Mouse (Mus musculus): ENCODE measurements around the gene Slc24a1.
A peak's percentile ranks its signal among the peaks of the same experiment; 100 is the strongest.

The Slc24a1 gene

GRCm38 (mm10) chr9:64937491-64937890, 13.9 kb downstream of the Slc24a1 start:
- DNase-seq (ENCODE audit: low spot score in 2 of 2) = no peak

GRCm38 (mm10) chr9:64936508-64936907, 14.9 kb downstream of the Slc24a1 start:
- DNase-seq (ENCODE audit: low spot score in 2 of 2) = peak in 1 of 2 experiments; percentile 20

GRCm38 (mm10) chr9:64934015-64934754, 17.2 kb downstream of the Slc24a1 start:
- peak; percentile 16 to 33 for DNase-seq (ENCODE audit: low spot score in 2 of 2)

- DNase-seq (ENCODE audit: low spot score in 2 of 2) = no peak
These were observed 19.4 kb downstream of the Slc24a1 start for GRCm38 (mm10) chr9:64931751-64932610.

- no peak for DNase-seq (ENCODE audit: low spot score in 2 of 2)
These were observed 21.2 kb downstream of the Slc24a1 start for GRCm38 (mm10) chr9:64930256-64930655.

GRCm38 (mm10) chr9:64926201-64926991, 25.0 kb downstream of the Slc24a1 start:
- DNase-seq (ENCODE audit: low spot score in 2 of 2) = no peak

- no peak for DNase-seq (ENCODE audit: low spot score in 2 of 2)
These were observed 25.6 kb downstream of the Slc24a1 start for GRCm38 (mm10) chr9:64925771-64926170.

- DNase-seq (ENCODE audit: low spot score in 2 of 2) = no peak
These were observed 32.8 kb downstream of the Slc24a1 start for GRCm38 (mm10) chr9:64918560-64918959.

GRCm38 (mm10) chr9:64914629-64915028, 36.8 kb downstream of the Slc24a1 start:
- no peak for DNase-seq (ENCODE audit: low spot score in 2 of 2)

GRCm38 (mm10) chr9:64913973-64914372, 37.4 kb downstream of the Slc24a1 start:
- no peak for DNase-seq (ENCODE audit: low spot score in 2 of 2)

- DNase-seq (ENCODE audit: low spot score in 2 of 2) = no peak
These were observed 38.0 kb downstream of the Slc24a1 start for GRCm38 (mm10) chr9:64913406-64913805.

GRCm38 (mm10) chr9:64907441-64907840, 44.0 kb downstream of the Slc24a1 start:
- DNase-seq (ENCODE audit: low spot score in 2 of 2) = no peak

- DNase-seq (ENCODE audit: low spot score in 2 of 2) = no peak
These were observed 46.3 kb downstream of the Slc24a1 start for GRCm38 (mm10) chr9:64904917-64905640.

- peak; percentile 39 to 54 for DNase-seq (ENCODE audit: low spot score in 2 of 2)
These were observed 48.0 kb downstream of the Slc24a1 start for GRCm38 (mm10) chr9:64903386-64903785.

- no peak for DNase-seq (ENCODE audit: low spot score in 2 of 2)
These were observed 48.5 kb downstream of the Slc24a1 start for GRCm38 (mm10) chr9:64902866-64903265.

GRCm38 (mm10) chr9:64896605-64897004, 54.8 kb downstream of the Slc24a1 start:
- no peak for DNase-seq (ENCODE audit: low spot score in 2 of 2)

GRCm38 (mm10) chr9:64886008-64886407, 65.4 kb downstream of the Slc24a1 start:
- DNase-seq (ENCODE audit: low spot score in 2 of 2) = no peak

Measured in urinary bladder, adult 18-20 months (tissue).